9 mouse cellular contexts compared by ENCODE assay signal in genomic region chr4:32520628-32521360, GRCm38 (mm10).
A peak's percentile ranks its signal among the peaks of the same experiment; 100 is the strongest.
DNase-seq lines count a peak whose midpoint lies in the region; ATAC-seq and TF ChIP-seq lines count a peak whose summit lies in the region.
"Had no signal": no experiment of that assay in that cellular context is flagged by ENCODE, and none has a peak within 500 bp of the region (broad histone marks: within the 10 kb centered on the region; RNA-seq: fewer than 3 reads in every experiment).

No protein-coding gene starts in this region.

- H3K36me3 ChIP-seq in heart, embryonic 12.5 days = no peaks in the 10 kb centered on the region
- H3K36me3 ChIP-seq in heart, adult 2 months (ENCODE audit: control insufficient read depth, insufficient read depth, low read length) = no peaks in the 10 kb centered on the region; the same call in 1 of the 2 replicates

- TF ChIP-seq POLR2A in heart, adult 2 months (IDR thresholded peaks at IDR 0.05; ENCODE audit: insufficient read depth, low read depth, low read length) = no peak
- TF ChIP-seq POLR2A in cerebellum, adult 2 months (IDR thresholded peaks at IDR 0.05; ENCODE audit: borderline replicate concordance, insufficient read depth, low read length) = no peak

- H3K27me3 ChIP-seq in heart, embryonic 12.5 days (replicated peaks) = no peaks in the 10 kb centered on the region
- H3K27me3 ChIP-seq in heart, adult 2 months (ENCODE audit: control insufficient read depth, insufficient read depth, low read length) = no peaks in the 10 kb centered on the region
- H3K27me3 ChIP-seq in cerebellum, adult 2 months (ENCODE audit: control insufficient read depth, insufficient read depth, low read length) = no peaks in the 10 kb centered on the region

- H3K4me2 ChIP-seq in heart, embryonic 12.5 days = no peak overlapping the region

- WGBS in heart, embryonic 12.5 days = 44% methylated on average over 18 of the region's 18 CpGs
- WGBS in heart, adult 2 months = 74% methylated on average over 18 of the region's 18 CpGs
- WGBS in cerebellum, adult 2 months = 81% methylated on average over 18 of the region's 18 CpGs

- H3K4me1 ChIP-seq in heart, embryonic 12.5 days (replicated peaks) = peaks cover 70% of the 10 kb centered on the region
- H3K4me1 ChIP-seq in heart, adult 2 months (ENCODE audit: control insufficient read depth, insufficient read depth, low read length) = peaks cover 5% of the 10 kb centered on the region
- no peaks in the 10 kb centered on the region for H3K4me1 ChIP-seq in cerebellum, adult 2 months (ENCODE audit: control insufficient read depth, insufficient read depth, low read length)

- no peak overlapping the region for H3K9ac ChIP-seq in heart, embryonic 12.5 days
- no peak overlapping the region for H3K9ac ChIP-seq in heart, adult 2 months (ENCODE audit: low read depth, low read length)

- no peak overlapping the region for H3K4me3 ChIP-seq in heart, embryonic 12.5 days
- H3K4me3 ChIP-seq in heart, adult 2 months = no peak overlapping the region
- no peak overlapping the region for H3K4me3 ChIP-seq in cerebellum, adult 2 months (replicated peaks; ENCODE audit: insufficient read depth, low read depth, low read length)

- intact Hi-C loops in heart, adult 2 months (cut with DNase I) = no loop called here

- no peaks in the 10 kb centered on the region for H3K79me2 ChIP-seq in heart, adult 2 months (replicated peaks; ENCODE audit: control insufficient read depth, insufficient read depth, low read length)

- no peak; the same call in 1 of the 2 replicates for ATAC-seq in heart, embryonic 12.5 days (ENCODE audit: insufficient number of reproducible peaks, low FRiP score)

- H3K27ac ChIP-seq in heart, embryonic 12.5 days (ENCODE audit: poor library complexity, severe bottlenecking) = no peak overlapping the region
- no peak overlapping the region for H3K27ac ChIP-seq in heart, adult 2 months
- no peak overlapping the region for H3K27ac ChIP-seq in cerebellum, adult 2 months (ENCODE audit: insufficient read depth, low read length)

- no peak for TF ChIP-seq CTCF in heart, adult 2 months (IDR thresholded peaks at IDR 0.05)
- TF ChIP-seq CTCF in cerebellum, adult 2 months (IDR thresholded peaks at IDR 0.05; ENCODE audit: borderline replicate concordance, insufficient read depth, low read depth, low read length) = no peak

- no peak for TF ChIP-seq EP300 in heart, adult 2 months (IDR thresholded peaks at IDR 0.05; ENCODE audit: insufficient read depth, low read depth, low read length)

- H3K9me3 ChIP-seq in heart, embryonic 12.5 days (replicated peaks) = no peaks in the 10 kb centered on the region

- peak; percentile 96 for DNase-seq in heart, adult 11 months
- DNase-seq in heart, adult 2 months = peak; percentile 46 to 63
- peak; percentile 69 for DNase-seq in kidney, adult 9 months
- DNase-seq in neural tube, embryonic 10.5 days (ENCODE audit: extremely low spot score, low spot score) = peak; percentile 60
- DNase-seq in retina, postnatal 1 day = no peak
- DNase-seq in cerebellum, adult 2 months = no peak
- DNase-seq in thymus, postnatal 4 days = no peak
- DNase-seq: cerebellum, adult 18-20 months had no signal

Comparison
In these comparisons a context has a peak if more than half of its experiments do, and no peak if none do; other contexts are left out.
1. DNase-seq: peak in heart, adult 11 months (single experiment), heart, adult 2 months (2 of 2), kidney, adult 9 months (single experiment) and neural tube, embryonic 10.5 days (single experiment); none in retina, postnatal 1 day (single experiment), cerebellum, adult 2 months (0 of 2) and thymus, postnatal 4 days (single experiment).